10 mouse cellular contexts compared by ENCODE assay signal in the genomic region with DNA sequence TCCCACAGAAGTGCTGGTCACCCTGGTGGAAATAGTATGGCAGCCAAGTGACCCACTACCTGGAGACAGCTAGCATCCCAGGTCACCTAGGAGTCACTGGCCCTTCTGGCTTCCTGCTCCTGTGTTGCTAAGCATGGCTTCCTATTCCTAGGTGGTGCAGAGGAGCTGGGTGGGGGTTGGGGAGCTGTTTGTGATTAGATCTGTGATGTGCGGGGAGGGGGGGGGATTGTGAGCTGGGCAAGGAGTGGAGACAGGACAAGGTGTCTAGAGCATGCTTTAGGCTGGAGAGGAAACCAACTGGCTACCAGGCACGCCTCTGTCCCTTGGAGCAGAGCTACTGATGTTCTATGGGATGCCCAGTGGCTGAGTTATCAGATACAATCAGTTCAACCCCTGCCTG.
A peak's percentile ranks its signal among the peaks of the same experiment; 100 is the strongest.
DNase-seq lines count a peak whose midpoint lies in the region; ATAC-seq and TF ChIP-seq lines count a peak whose summit lies in the region.
"Had no signal": no experiment of that assay in that cellular context is flagged by ENCODE, and none has a peak within 500 bp of the region (broad histone marks: within the 10 kb centered on the region; RNA-seq: fewer than 3 reads in every experiment).

No protein-coding gene starts in this region.

- intact Hi-C loops in left cerebral cortex, postnatal 14 days (cut with DNase I), result no loop called here

- ATAC-seq in heart, embryonic 12.5 days (ENCODE audit: insufficient number of reproducible peaks, low FRiP score), result no peak
- ATAC-seq in forebrain, embryonic 14.5 days, result no peak
- ATAC-seq in limb, embryonic 14.5 days (ENCODE audit: low FRiP score, low read depth), result peak; percentile 14; the same call in 1 of the 2 replicates
- ATAC-seq in frontal cortex, adult (ENCODE audit: low TSS enrichment), result no peak
- ATAC-seq in megakaryocyte-erythroid progenitor cell, adult 5-6 weeks (replicated peaks; ENCODE audit: low FRiP score, low TSS enrichment, poor library complexity, severe bottlenecking), result no peak

- no peak overlapping the region; the same call in 1 of the 2 replicates for H3K4me3 ChIP-seq in heart, embryonic 12.5 days
- H3K4me3 ChIP-seq in ES-Bruce4 (ENCODE audit: low read depth, low read length), result no peak overlapping the region
- no peak overlapping the region for H3K4me3 ChIP-seq in forebrain, embryonic 14.5 days (ENCODE audit: low read depth, low read length)
- no peak overlapping the region for H3K4me3 ChIP-seq in limb, embryonic 14.5 days (replicated peaks; ENCODE audit: low read length)
- H3K4me3 ChIP-seq: heart, adult 2 months; liver, embryonic 13.5 days had no signal

- H3K27ac ChIP-seq in heart, embryonic 12.5 days (ENCODE audit: poor library complexity, severe bottlenecking), result peak overlapping the region; percentile 64
- no peak overlapping the region for H3K27ac ChIP-seq in ES-Bruce4 (ENCODE audit: insufficient read depth, low read length)
- peak overlapping the region; percentile 71 for H3K27ac ChIP-seq in forebrain, embryonic 14.5 days (ENCODE audit: low read depth, low read length)
- no peak overlapping the region for H3K27ac ChIP-seq in limb, embryonic 14.5 days (replicated peaks; ENCODE audit: low read depth, low read length)
- H3K27ac ChIP-seq: heart, adult 2 months; liver, embryonic 13.5 days had no signal

- TF ChIP-seq EP300 in ES-Bruce4 (IDR thresholded peaks at IDR 0.05; ENCODE audit: insufficient read depth, low read depth, low read length), result no peak

- DNase-seq in heart, adult 18-20 months, result no peak
- no peak for DNase-seq in forebrain, embryonic 14.5 days (ENCODE audit: low spot score)
- DNase-seq in limb, embryonic 14.5 days (ENCODE audit: low spot score), result no peak
- no peak for DNase-seq in left cerebral cortex, postnatal 14 days (ENCODE audit: low spot score in 2 of 2)

- no peak for TF ChIP-seq POLR2A in ES-Bruce4 (IDR thresholded peaks at IDR 0.05; ENCODE audit: insufficient read depth, low read length)
- TF ChIP-seq POLR2A in limb, embryonic 14.5 days (IDR thresholded peaks at IDR 0.05; ENCODE audit: borderline replicate concordance, extremely low read depth, insufficient read depth, insufficient read length), result no peak

- peaks cover 62% of the 10 kb centered on the region for H3K4me1 ChIP-seq in heart, embryonic 12.5 days (replicated peaks)
- peaks cover 11% of the 10 kb centered on the region for H3K4me1 ChIP-seq in ES-Bruce4 (ENCODE audit: control insufficient read depth, insufficient read depth, low read length)
- peaks cover 40% of the 10 kb centered on the region for H3K4me1 ChIP-seq in forebrain, embryonic 14.5 days (ENCODE audit: control insufficient read depth, insufficient read depth, low read length)
- peaks cover 29% of the 10 kb centered on the region for H3K4me1 ChIP-seq in limb, embryonic 14.5 days (ENCODE audit: control insufficient read depth, insufficient read depth, low read length)

- TF ChIP-seq CTCF in ES-Bruce4 (IDR thresholded peaks at IDR 0.05; ENCODE audit: low read depth, low read length), result no peak

- no peaks in the 10 kb centered on the region for H3K36me3 ChIP-seq in heart, embryonic 12.5 days
- no peaks in the 10 kb centered on the region for H3K36me3 ChIP-seq in ES-Bruce4 (ENCODE audit: control insufficient read depth, insufficient read depth, low read length, poor library complexity, severe bottlenecking)
- H3K36me3 ChIP-seq in forebrain, embryonic 14.5 days (ENCODE audit: control insufficient read depth, insufficient read depth, low read length), result no peaks in the 10 kb centered on the region
- H3K36me3 ChIP-seq in limb, embryonic 14.5 days (ENCODE audit: control insufficient read depth, insufficient read depth, low read length), result no peaks in the 10 kb centered on the region
- H3K36me3 ChIP-seq: liver, embryonic 13.5 days had no signal

- peak overlapping the region; percentile 57 for H3K4me2 ChIP-seq in heart, embryonic 12.5 days
- H3K4me2 ChIP-seq in forebrain, embryonic 14.5 days (ENCODE audit: low read length), result no peak overlapping the region
- H3K4me2 ChIP-seq in limb, embryonic 14.5 days (replicated peaks; ENCODE audit: low read depth, low read length, severe bottlenecking), result no peak overlapping the region
- H3K4me2 ChIP-seq: liver, embryonic 13.5 days had no signal

- 0 out of 2 replicates have a peak, but pooled peaks cover 10% of the 10 kb centered on the region for H3K27me3 ChIP-seq in heart, embryonic 12.5 days (replicated peaks)
- H3K27me3 ChIP-seq in ES-Bruce4 (ENCODE audit: control insufficient read depth, insufficient read depth, low read length, poor library complexity, severe bottlenecking), result no peaks in the 10 kb centered on the region
- H3K27me3 ChIP-seq in forebrain, embryonic 14.5 days (replicated peaks; ENCODE audit: control insufficient read depth, insufficient read depth, low read length), result no peaks in the 10 kb centered on the region
- H3K27me3 ChIP-seq in limb, embryonic 14.5 days (ENCODE audit: control insufficient read depth, insufficient read depth, low read length), result no peaks in the 10 kb centered on the region

- 0 out of 2 replicates have a peak overlapping the region, but pooled peaks have one; percentile 19 for H3K9ac ChIP-seq in heart, embryonic 12.5 days
- H3K9ac ChIP-seq in ES-Bruce4 (ENCODE audit: low read depth, poor library complexity, severe bottlenecking), result peak overlapping the region; percentile 21; the same call in 1 of the 2 replicates
- H3K9ac ChIP-seq in forebrain, embryonic 14.5 days (ENCODE audit: low read length), result no peak overlapping the region
- H3K9ac ChIP-seq in limb, embryonic 14.5 days (ENCODE audit: low read depth, low read length, severe bottlenecking), result no peak overlapping the region
- H3K9ac ChIP-seq: liver, embryonic 13.5 days had no signal

- WGBS in heart, embryonic 12.5 days, result 29% methylated on average over 2 of the region's 2 CpGs
- 52% methylated on average over 2 of the region's 2 CpGs for WGBS in forebrain, embryonic 14.5 days
- WGBS in limb, embryonic 14.5 days, result 40% methylated on average over 2 of the region's 2 CpGs

- no peaks in the 10 kb centered on the region for H3K9me3 ChIP-seq in heart, embryonic 12.5 days (replicated peaks)
- no peaks in the 10 kb centered on the region for H3K9me3 ChIP-seq in ES-Bruce4 (replicated peaks; ENCODE audit: control insufficient read depth, insufficient read depth, low read length, poor library complexity, severe bottlenecking)
- H3K9me3 ChIP-seq in forebrain, embryonic 14.5 days (replicated peaks; ENCODE audit: control insufficient read depth, low read length), result no peaks in the 10 kb centered on the region
- no peaks in the 10 kb centered on the region for H3K9me3 ChIP-seq in limb, embryonic 14.5 days (ENCODE audit: control insufficient read depth, low read length)
- H3K9me3 ChIP-seq: liver, embryonic 13.5 days had no signal

Comparison
In these comparisons a context has a peak if more than half of its experiments do, and no peak if none do; other contexts are left out.
1. H3K27ac ChIP-seq: peak in heart, embryonic 12.5 days (single experiment) and forebrain, embryonic 14.5 days (single experiment); none in ES-Bruce4 (single experiment) and limb, embryonic 14.5 days (single experiment).
2. H3K9ac ChIP-seq: peak in heart, embryonic 12.5 days (single experiment) and ES-Bruce4 (single experiment); none in forebrain, embryonic 14.5 days (single experiment) and limb, embryonic 14.5 days (single experiment).